Mouse (Mus musculus) T-helper 2 cell (primary cell): ENCODE results near the gene Tesmin.

ENCODE experiments used
- in situ Hi-C: fragments of 300-600 bp; cut with MboI, MseI; formaldehyde crosslinking; loops from one replicate; pipeline ENCODE4 v1.15.1; 2025; ENCODE audit warnings: high pct_unique_total_duplicates

Tesmin gene

GRCm38 (mm10) chr19:3441092-3441491, 52.4 kb downstream of the Tesmin start:
- in situ Hi-C loops, result no loop called here

GRCm38 (mm10) chr19:3447348-3447747, 58.7 kb downstream of the Tesmin start:
- in situ Hi-C loops, result no loop called here

- in situ Hi-C loops, result no loop called here
Measured at GRCm38 (mm10) chr19:3449248-3449647, 60.6 kb downstream of the Tesmin start.

- in situ Hi-C loops, result no loop called here
Measured at GRCm38 (mm10) chr19:3450714-3451113, 62.1 kb downstream of the Tesmin start.

- in situ Hi-C loops, result no loop called here
Measured at GRCm38 (mm10) chr19:3451170-3451569, 62.5 kb downstream of the Tesmin start.

- in situ Hi-C loops, result no loop called here
Measured at GRCm38 (mm10) chr19:3451649-3452048, 63.0 kb downstream of the Tesmin start.
